Mouse (Mus musculus): ENCODE measurements at regions not wholly inside any gene's neighbourhood (a gene's known extent, or its start where the extent isn't known, plus 50 kb on each side); places are given as distances from the start of the nearest gene placed in this dataset.
A peak's percentile ranks its signal among the peaks of the same experiment; 100 is the strongest.

DNA sequence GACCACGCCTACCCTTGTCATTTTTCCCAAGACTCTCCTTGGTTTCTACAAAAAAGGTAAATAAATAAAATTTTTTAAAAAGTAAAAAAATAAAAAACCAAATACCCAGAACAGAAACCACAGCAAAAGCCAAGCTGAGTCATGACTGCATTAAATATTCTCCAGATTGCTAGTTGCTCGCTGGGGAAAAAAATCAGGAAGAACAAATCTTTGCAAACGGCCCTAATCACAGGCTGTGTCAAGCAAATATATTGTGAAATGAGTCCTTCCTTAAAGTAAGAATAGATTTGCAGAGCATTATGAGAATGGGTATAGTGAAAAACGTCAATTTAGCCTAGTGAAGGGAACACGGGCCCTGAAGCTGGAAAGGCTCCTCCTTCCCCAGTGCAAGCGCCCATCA, 86.6 kb upstream of the Pitrm1 start:
- no peak for DNase-seq

DNA sequence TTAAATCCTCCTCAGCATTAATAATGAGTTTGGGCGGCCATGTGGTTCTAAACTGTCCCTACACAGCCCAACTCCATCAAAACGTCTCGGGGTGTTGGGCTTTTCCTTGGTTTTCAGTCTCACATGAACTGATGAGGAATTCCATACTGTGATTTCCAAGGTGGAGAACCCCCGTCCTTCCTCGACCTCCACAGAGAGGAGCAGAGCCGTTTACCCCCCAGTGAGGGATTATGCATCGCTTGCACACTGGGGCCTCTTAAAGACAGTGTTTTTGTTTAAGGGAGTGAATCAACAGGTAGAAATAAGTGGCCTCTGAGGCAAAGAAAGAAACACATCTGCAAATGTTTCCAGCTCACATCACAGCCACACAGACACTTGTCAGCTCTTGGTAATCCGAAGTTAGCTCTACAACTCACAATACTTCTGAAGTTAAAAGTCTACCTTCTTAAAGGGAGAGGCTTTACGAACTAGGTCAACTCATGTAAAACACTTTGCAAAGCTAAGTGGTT, 82.0 kb upstream of the Pitrm1 start:
- DNase-seq, result no peak

DNA sequence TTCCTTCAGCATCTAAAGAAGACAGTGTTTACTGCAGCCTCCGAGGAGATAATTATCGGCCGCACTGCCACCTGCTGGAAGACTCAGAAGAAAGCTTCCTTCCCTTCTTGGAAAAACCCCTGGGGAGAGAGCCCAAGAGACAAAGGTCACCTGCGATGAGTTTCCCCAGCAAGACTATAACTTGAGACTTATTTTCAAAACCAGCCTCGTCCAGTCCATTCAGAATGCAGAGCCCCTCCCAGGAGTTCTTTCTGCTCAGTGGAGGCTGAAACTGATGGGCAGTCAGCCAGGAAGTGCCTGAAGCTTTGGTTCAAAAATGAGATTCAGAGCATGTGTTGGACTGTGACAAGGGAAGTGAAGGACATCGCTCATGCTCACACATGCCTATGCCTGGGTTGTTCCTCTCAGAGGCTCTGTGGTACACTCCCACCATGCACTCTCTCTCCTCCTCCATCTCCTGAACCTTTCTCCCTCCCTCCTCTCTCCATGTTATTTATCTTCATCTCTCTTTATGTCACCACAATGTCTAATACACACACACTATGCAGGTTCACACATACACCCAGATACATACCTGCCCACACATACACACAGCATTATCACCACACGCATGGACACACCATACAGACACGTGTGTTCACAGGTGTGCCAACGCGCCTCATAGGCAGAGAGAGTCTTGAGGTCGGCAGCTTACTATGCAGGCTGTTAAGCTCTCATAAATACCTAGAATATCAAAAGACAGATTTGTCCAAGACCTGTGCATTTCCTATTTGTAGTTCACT, 78.3 kb upstream of the Pitrm1 start:
- DNase-seq, result peak; percentile 71 to 72

DNA sequence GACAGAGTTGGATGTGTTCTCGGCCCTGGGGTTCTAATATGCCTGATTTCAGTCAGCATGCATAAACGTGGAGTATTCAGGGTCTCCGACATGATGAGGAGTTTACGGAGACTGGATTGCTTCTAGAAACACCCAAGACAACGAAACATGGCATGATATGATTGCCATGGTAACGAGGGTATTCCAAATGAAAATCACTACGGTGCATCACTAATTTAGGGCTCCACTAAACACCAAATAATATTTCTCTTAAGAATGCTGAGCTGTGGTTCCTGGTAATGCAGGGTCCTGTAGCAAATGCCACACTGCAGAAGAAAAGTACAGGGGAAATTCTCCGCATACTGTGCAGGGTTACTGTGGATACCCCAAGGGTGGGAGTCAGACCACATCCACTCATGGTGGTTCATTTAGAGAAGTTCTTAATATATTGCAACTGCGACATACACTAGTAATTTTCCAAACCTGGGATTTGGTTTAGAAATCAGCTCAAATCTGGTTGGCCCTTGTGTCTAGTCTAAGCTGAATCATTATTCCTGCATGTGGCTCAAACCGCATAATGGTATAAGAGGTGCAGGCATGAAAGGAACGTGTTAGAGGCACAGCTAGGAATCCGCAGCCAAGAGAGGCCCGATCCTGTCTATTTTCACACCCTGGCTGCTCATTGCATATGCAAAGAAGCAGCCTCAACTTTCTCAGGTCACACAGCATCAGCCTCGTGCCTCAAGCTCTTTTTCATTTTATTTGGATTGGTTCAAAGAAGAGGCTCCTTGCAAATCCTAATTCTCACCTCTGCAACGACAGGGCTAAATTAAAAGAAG, 77.5 kb upstream of the Pitrm1 start:
- DNase-seq, result no peak

DNA sequence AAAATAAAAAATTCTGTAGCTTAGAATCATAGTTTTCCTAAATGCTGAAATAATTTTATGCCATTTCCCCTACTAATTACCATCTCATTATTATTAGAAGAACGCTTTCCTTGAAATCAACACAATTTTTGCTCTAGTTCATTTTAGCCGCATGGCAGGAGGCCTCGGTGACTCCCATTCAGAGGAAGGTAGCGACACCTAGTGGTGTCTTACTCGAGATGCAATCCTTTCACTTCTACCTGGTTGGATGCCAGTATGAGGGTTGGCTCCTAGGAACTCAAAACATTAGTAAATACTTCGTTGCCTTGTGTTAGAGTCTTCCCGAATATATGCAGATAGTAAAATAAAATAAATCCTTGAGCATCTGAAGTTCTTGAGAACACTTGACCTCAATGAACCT, 76.3 kb upstream of the Pitrm1 start:
- DNase-seq, result peak; percentile 53 to 68

DNA sequence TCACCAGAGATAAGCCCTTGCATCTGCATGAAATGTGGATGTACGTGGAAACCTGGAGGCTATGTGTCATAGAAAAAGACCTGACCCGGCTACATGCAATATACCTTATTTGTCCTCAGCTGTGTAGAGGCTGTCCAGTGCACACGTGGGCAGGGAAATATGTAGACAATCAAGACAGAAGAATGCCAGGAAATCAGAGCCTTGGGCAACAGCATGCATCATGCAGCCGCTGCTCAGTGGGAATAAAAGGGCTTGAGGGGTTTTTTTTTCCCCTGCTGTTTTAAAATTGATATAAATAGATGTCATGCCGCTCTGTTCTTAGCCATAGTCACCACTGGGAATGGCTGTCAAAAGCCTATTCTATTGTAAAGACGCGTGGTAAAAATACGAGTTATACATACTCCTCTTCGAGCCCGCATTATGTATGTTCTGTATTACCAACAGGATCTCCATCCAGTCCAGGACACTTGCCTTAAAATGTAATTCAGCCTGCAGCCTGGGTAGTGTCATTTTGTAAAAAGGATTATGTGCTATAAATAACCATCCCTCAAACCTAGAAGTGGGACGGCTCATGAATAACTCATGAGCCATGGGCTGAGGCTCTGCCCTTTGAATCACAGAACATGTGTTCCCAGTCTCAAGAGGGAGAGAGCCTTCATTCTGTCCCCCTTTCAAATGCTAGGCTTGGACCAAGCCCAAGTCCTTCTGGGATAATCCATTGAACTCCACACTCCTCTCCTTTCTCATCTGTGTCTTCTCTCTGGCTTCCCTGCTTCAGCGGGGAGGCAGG, 74.4 kb upstream of the Pitrm1 start:
- DNase-seq, result no peak

DNA sequence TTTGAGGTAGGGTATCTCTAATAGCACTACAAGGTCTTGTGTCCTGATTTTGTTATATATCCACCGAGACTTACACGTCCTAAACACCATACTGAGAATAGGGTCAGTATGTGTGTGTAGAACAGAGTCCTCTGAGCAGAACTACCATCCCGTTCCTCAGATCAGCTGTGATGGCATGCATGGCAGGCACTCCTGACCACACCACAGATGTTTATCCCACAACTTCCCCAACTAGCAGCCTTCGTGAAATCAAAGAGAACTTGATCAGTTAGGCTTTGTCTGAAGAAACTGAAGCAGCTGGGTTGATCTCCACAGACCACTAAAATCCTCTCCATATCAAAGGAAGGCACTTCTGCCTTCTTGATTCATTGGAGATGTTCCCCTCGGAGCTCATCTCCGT, 68.3 kb upstream of the Pitrm1 start:
- DNase-seq, result no peak

DNA sequence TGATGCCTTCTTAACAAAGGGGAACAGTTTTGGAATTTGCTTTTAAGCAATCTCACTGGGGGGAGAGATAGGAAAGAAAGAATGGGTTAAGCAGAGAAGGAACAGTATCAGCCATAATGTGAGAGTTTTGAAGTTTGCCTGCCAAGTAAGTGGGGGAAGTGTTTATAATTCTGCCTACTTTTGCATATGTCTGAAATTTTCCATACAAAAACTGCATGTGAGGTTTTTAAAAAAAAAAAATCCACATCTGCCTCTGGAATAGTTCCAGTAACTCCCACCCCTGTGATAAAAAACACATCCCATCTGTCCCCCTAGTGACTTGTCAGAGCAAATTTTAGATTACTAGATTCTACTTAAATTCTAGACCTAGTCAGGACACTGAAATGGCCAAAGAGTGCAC, 63.5 kb upstream of the Pitrm1 start:
- no peak for DNase-seq

DNA sequence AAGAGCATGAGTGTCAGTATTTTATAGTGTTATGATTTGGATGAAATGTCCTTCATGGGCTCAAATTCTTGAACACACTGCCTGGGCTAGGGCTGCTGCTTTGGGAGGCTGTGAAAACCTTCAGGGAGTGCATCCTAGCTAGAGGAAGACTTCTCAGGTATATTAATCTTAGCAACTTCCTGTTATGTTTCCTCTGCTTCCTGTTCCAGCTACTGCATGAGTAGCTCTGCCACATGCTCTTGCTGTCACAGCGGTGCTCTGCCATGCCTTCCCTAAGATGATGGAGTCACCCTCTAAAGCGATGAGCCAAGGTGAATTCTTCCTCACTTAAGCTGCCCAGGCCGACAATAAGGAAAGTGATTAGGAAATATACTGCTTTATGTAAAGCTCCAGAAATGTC, 60.1 kb upstream of the Pitrm1 start:
- DNase-seq, result no peak

DNA sequence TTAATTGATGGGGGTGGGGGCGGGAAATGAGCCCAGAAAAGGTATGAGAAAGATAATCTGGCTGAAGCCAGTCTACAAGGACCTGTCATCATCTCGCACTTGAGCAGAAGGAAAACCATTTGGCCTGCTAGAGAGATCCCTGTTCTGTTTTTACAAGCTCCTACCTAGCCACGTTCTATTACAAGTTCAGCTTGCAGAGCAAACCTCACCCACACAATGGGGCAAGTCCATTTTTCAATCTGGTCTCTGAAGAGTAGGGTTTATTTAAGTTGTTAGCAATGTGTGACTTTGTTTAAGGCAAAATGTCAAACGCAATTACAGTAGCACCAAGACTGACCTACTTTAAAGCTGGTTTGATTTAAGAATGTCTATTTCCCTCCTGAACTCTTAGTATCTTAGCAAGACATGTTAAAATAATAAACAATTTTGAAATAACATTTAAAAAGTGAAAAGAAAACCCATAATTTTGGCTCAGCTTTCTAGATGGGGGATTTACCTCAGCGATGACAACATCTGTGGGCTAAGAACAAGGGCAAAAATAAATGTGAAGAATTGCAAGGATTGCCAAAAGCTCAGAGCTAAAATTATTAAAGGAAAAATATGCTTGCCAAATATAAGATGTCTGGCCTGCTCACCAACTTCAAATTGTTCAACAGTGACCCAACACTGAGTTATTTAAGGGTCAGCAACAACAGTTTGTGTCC, 54.9 kb upstream of the Pitrm1 start:
- DNase-seq, result no peak

All from kidney, adult 8-10 months (tissue).